Mouse (Mus musculus) liver, postnatal 0 days (tissue): Measurements from ENCODE around the gene Hsd11b1.

Experiments used
- CTCF ChIP-seq: sonication (generic); IDR thresholded peaks from 2 replicates; pipeline ENCODE4 v1.5.1; 2016; ENCODE audit warnings: antibody characterized with exemption, low read depth
- EP300 ChIP-seq: IDR thresholded peaks from 2 replicates; pipeline ENCODE4 v1.6.1; 2016; ENCODE audit warnings: antibody characterized with exemption, low read depth, mild to moderate bottlenecking

- TF ChIP-seq CTCF (no peak), EP300 (no peak)
Measured at GRCm38 (mm10) chr1:193252616-193253015, 11.3 kb downstream of the Hsd11b1 start.
